Mouse (Mus musculus): ENCODE data around the gene Gm572.

Gene Gm572

GRCm38 (mm10) chr4:148691185-148691584 is 48.1 kb downstream of the Gm572 start:
- in situ Hi-C loops (cut with MboI; ENCODE audit: low pct_unique_long_range_greater_than_20kb in 1 of 2, low sequenced_read_pairs in 2 of 2, unreplicated experiment in 1 of 2), result no loop called here

GRCm38 (mm10) chr4:148693417-148693959 is 50.4 kb downstream of the Gm572 start:
- in situ Hi-C loops (cut with MboI; ENCODE audit: low pct_unique_long_range_greater_than_20kb in 1 of 2, low sequenced_read_pairs in 2 of 2, unreplicated experiment in 1 of 2), result no loop called here

- in situ Hi-C loops (cut with MboI; ENCODE audit: low pct_unique_long_range_greater_than_20kb in 1 of 2, low sequenced_read_pairs in 2 of 2, unreplicated experiment in 1 of 2), result loop anchor here in 1 of 2 experiments (10.0 kb wide), 1 partner anchor 360 kb away; no protein-coding TSS in a partner anchor
Observed at GRCm38 (mm10) chr4:148704756-148705155, 61.6 kb downstream of the Gm572 start.

GRCm38 (mm10) chr4:148708836-148709235 is 65.7 kb downstream of the Gm572 start:
- in situ Hi-C loops (cut with MboI; ENCODE audit: low pct_unique_long_range_greater_than_20kb in 1 of 2, low sequenced_read_pairs in 2 of 2, unreplicated experiment in 1 of 2), result loop anchor here in 1 of 2 experiments (10.0 kb wide), 1 partner anchor 356 kb away; no protein-coding TSS in a partner anchor

- in situ Hi-C loops (cut with MboI; ENCODE audit: low pct_unique_long_range_greater_than_20kb in 1 of 2, low sequenced_read_pairs in 2 of 2, unreplicated experiment in 1 of 2), result no loop called here
Observed at GRCm38 (mm10) chr4:148710446-148710845, 67.3 kb downstream of the Gm572 start.

GRCm38 (mm10) chr4:148711323-148711722 is 68.2 kb downstream of the Gm572 start:
- in situ Hi-C loops (cut with MboI; ENCODE audit: low pct_unique_long_range_greater_than_20kb in 1 of 2, low sequenced_read_pairs in 2 of 2, unreplicated experiment in 1 of 2), result no loop called here

GRCm38 (mm10) chr4:148712632-148713031 is 69.5 kb downstream of the Gm572 start:
- in situ Hi-C loops (cut with MboI; ENCODE audit: low pct_unique_long_range_greater_than_20kb in 1 of 2, low sequenced_read_pairs in 2 of 2, unreplicated experiment in 1 of 2), result no loop called here

- in situ Hi-C loops (cut with MboI; ENCODE audit: low pct_unique_long_range_greater_than_20kb in 1 of 2, low sequenced_read_pairs in 2 of 2, unreplicated experiment in 1 of 2), result no loop called here
Observed at GRCm38 (mm10) chr4:148714064-148714463, 70.9 kb downstream of the Gm572 start.

GRCm38 (mm10) chr4:148714739-148715138 is 71.6 kb downstream of the Gm572 start:
- in situ Hi-C loops (cut with MboI; ENCODE audit: low pct_unique_long_range_greater_than_20kb in 1 of 2, low sequenced_read_pairs in 2 of 2, unreplicated experiment in 1 of 2), result no loop called here

GRCm38 (mm10) chr4:148715396-148715795 is 72.3 kb downstream of the Gm572 start:
- in situ Hi-C loops (cut with MboI; ENCODE audit: low pct_unique_long_range_greater_than_20kb in 1 of 2, low sequenced_read_pairs in 2 of 2, unreplicated experiment in 1 of 2), result no loop called here

Data from mouse embryonic stem cell (cell line).